8 mouse cellular contexts compared by ENCODE assay signal in the genomic region with DNA sequence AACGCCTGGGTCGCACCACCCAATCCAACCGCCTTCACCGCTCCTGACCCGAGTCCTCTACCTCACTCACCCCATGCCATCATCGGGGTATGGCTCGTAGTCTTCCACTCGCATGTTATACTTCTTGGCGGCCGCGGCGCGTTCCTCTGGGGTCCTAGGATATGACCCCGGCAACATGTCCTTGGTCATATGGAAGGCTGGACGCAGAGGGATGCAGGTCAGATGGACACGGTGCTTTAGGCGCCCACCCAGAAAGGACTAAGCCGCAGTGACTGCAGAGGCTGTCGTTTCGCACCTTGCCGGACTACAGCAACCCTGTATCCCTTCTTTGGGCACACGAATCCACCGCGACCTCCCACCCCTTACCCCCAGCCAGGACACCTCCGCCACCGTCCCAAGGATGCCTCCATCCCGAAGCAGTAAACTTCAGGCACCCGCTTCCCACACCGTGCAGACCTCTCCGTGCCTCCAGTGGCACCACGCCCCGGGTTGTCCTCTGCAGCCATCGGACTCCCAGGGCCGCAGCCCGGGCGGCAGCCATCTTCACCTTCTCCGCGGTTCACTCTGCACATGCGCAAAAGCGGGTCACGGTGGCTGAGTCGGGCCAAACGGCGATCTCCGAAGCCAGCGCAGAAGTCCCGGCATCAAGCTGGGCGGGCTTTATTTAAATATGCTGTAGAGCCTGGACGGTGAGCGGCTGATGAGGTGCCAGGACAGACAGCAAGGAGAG. TPM values are rescaled to one million over a fixed set of nuclear protein-coding genes. Genes with fewer than 3 reads are reported as not detected.
DNase-seq lines count a peak whose midpoint lies in the region; ATAC-seq and TF ChIP-seq lines count a peak whose summit lies in the region.

Ndufb8 (minus strand) TSS at position 580 of the 730 bp plus-strand sequence.

- peak within 1 kb of the TSS; percentile 93 for H3K9ac ChIP-seq in embryonic facial prominence, embryonic 13.5 days
- peak within 1 kb of the TSS; percentile 96 for H3K9ac ChIP-seq in heart, adult 2 months (ENCODE audit: low read depth, low read length)
- peak within 1 kb of the TSS; percentile 88 for H3K9ac ChIP-seq in limb, embryonic 13.5 days
- peak within 1 kb of the TSS; percentile 89 for H3K9ac ChIP-seq in midbrain, embryonic 16.5 days (ENCODE audit: low read depth, low read length)

- H3K4me2 ChIP-seq in embryonic facial prominence, embryonic 13.5 days = peak within 1 kb of the TSS; percentile 90
- peak within 1 kb of the TSS; percentile 93 for H3K4me2 ChIP-seq in limb, embryonic 13.5 days (replicated peaks)
- H3K4me2 ChIP-seq in midbrain, embryonic 16.5 days (ENCODE audit: low read length) = peak within 1 kb of the TSS; percentile 92

- no peak for TF ChIP-seq CTCF in heart, adult 2 months (IDR thresholded peaks at IDR 0.05)

- H3K9me3 ChIP-seq in embryonic facial prominence, embryonic 13.5 days = no peaks in the 10 kb centered on the region
- H3K9me3 ChIP-seq in limb, embryonic 13.5 days = no peaks in the 10 kb centered on the region
- no peaks in the 10 kb centered on the region for H3K9me3 ChIP-seq in midbrain, embryonic 16.5 days (replicated peaks; ENCODE audit: control insufficient read depth, low read length, poor library complexity, severe bottlenecking)

- peak within 1 kb of the TSS; percentile 92 for H3K4me3 ChIP-seq in embryonic facial prominence, embryonic 13.5 days
- H3K4me3 ChIP-seq in heart, adult 2 months = peak within 1 kb of the TSS; percentile 95
- peak within 1 kb of the TSS; percentile 96 for H3K4me3 ChIP-seq in limb, embryonic 13.5 days
- H3K4me3 ChIP-seq in midbrain, embryonic 16.5 days (ENCODE audit: low read depth, low read length) = peak within 1 kb of the TSS; percentile 78

- DNase-seq in 3134 (ENCODE audit: extremely low read depth, insufficient read length, low spot score) = peak; percentile 91
- peak; percentile 97 to 99 for DNase-seq in adrenal gland, postnatal 36 days
- DNase-seq in heart, adult 2 months = peak; percentile 96 to 98
- peak; percentile 95 to 96 for DNase-seq in kidney, adult 8-10 months
- peak; percentile 94 to 97 for DNase-seq in spleen, postnatal 10 days (ENCODE audit: low spot score in 2 of 2)

- TF ChIP-seq POLR2A in heart, adult 2 months (IDR thresholded peaks at IDR 0.05; ENCODE audit: insufficient read depth, low read depth, low read length) = peak; percentile 96

- ATAC-seq in embryonic facial prominence, embryonic 13.5 days (ENCODE audit: insufficient number of reproducible peaks, insufficient read depth, low FRiP score, low TSS enrichment, low read depth) = peak; percentile 69
- peak; percentile 91 for ATAC-seq in limb, embryonic 13.5 days (ENCODE audit: low FRiP score, low read depth)
- ATAC-seq in midbrain, embryonic 16.5 days = peak; percentile 88

- intact Hi-C loops in heart, adult 2 months (cut with DNase I) = no loop called here

- peaks cover 33% of the 10 kb centered on the region for H3K36me3 ChIP-seq in embryonic facial prominence, embryonic 13.5 days
- H3K36me3 ChIP-seq in heart, adult 2 months (ENCODE audit: control insufficient read depth, insufficient read depth, low read length) = peaks cover 16% of the 10 kb centered on the region
- peaks cover 36% of the 10 kb centered on the region for H3K36me3 ChIP-seq in limb, embryonic 13.5 days
- H3K36me3 ChIP-seq in midbrain, embryonic 16.5 days (ENCODE audit: control insufficient read depth, insufficient read depth, low read length) = peaks cover 15% of the 10 kb centered on the region

- H3K4me1 ChIP-seq in embryonic facial prominence, embryonic 13.5 days = peaks cover 13% of the 10 kb centered on the region
- H3K4me1 ChIP-seq in heart, adult 2 months (ENCODE audit: control insufficient read depth, insufficient read depth, low read length) = peaks cover 5% of the 10 kb centered on the region
- peaks cover 15% of the 10 kb centered on the region for H3K4me1 ChIP-seq in limb, embryonic 13.5 days
- peaks cover 16% of the 10 kb centered on the region for H3K4me1 ChIP-seq in midbrain, embryonic 16.5 days (ENCODE audit: control insufficient read depth, insufficient read depth, low read length)

- peaks cover 6% of the 10 kb centered on the region for H3K79me2 ChIP-seq in heart, adult 2 months (replicated peaks; ENCODE audit: control insufficient read depth, insufficient read depth, low read length)

- peaks cover 12% of the 10 kb centered on the region; the same call in 1 of the 2 replicates for H3K27me3 ChIP-seq in embryonic facial prominence, embryonic 13.5 days
- H3K27me3 ChIP-seq in heart, adult 2 months (ENCODE audit: control insufficient read depth, insufficient read depth, low read length) = no peaks in the 10 kb centered on the region
- H3K27me3 ChIP-seq in limb, embryonic 13.5 days = peaks cover 6% of the 10 kb centered on the region; the same call in 1 of the 2 replicates
- no peaks in the 10 kb centered on the region; the same call in 1 of the 2 replicates for H3K27me3 ChIP-seq in midbrain, embryonic 16.5 days (ENCODE audit: control insufficient read depth, insufficient read depth, low read depth, low read length)

- H3K27ac ChIP-seq in embryonic facial prominence, embryonic 13.5 days = peak within 1 kb of the TSS; percentile 69; the same call in 1 of the 2 replicates
- peak within 1 kb of the TSS; percentile 92 for H3K27ac ChIP-seq in heart, adult 2 months
- H3K27ac ChIP-seq in limb, embryonic 13.5 days = no peak within 1 kb of the TSS
- peak within 1 kb of the TSS; percentile 72 for H3K27ac ChIP-seq in midbrain, embryonic 16.5 days (ENCODE audit: low read length)

- TF ChIP-seq EP300 in heart, adult 2 months (IDR thresholded peaks at IDR 0.05; ENCODE audit: insufficient read depth, low read depth, low read length) = peak; percentile 73; the same call in 1 of the 2 replicates

- WGBS in embryonic facial prominence, embryonic 13.5 days = under 1% methylated on average over 50 of the region's 50 CpGs
- under 1% methylated on average over 50 of the region's 50 CpGs for WGBS in heart, adult 2 months
- WGBS in limb, embryonic 13.5 days = 0% methylated on average over 50 of the region's 50 CpGs
- under 1% methylated on average over 50 of the region's 50 CpGs for WGBS in midbrain, embryonic 16.5 days

RNA-seq across cellular contexts. Expression of gene Ndufb8, which starts in this region (rescaled TPM):
- 100 to 1,000 TPM; 628 to 645 TPM for total RNA-seq in adrenal gland, postnatal 36 days (2021)
- 485 and 503 TPM in 2 replicates for polyA plus RNA-seq in embryonic facial prominence, embryonic 13.5 days (2015; fragmentation: Nextera tagmentation; extraction: Ambion mirVana)
- total RNA-seq in heart, adult 2 months (2021) = 1,000 to 10,000 TPM; 1,693 to 1,987 TPM
- 2,415 and 3,048 TPM in 2 replicates for polyA plus RNA-seq in heart, adult 2 months (2012; rRNA removed)
- 497 and 524 TPM in 2 replicates for polyA plus RNA-seq in limb, embryonic 13.5 days (2015; fragmentation: Nextera tagmentation; extraction: Ambion mirVana)
- 570 and 615 TPM in 2 replicates for polyA plus RNA-seq in midbrain, embryonic 16.5 days (2015; fragmentation: Nextera tagmentation; extraction: Ambion mirVana)
